Mouse (Mus musculus) layer of hippocampus, adult 2 months (tissue): ENCODE measurements around the gene Dexi. TPM values are rescaled to one million over a fixed set of nuclear protein-coding genes. Genes with fewer than 3 reads are reported as not detected.

Experiments
- DNase-seq, 2 experiments: peaks; one replicate each; pipeline ENCODE4 v3.0.0; 2022; ENCODE audit warnings: low spot score in 2 of 2
- H3K27ac ChIP-seq: fragments of 200-600 bp; 2 replicates; pipeline ENCODE4 v1.8.1; 2022
- H3K4me3 ChIP-seq: fragments of 200-600 bp; 2 replicates; pipeline ENCODE4 v1.8.1; 2022; ENCODE audit warnings: mild to moderate bottlenecking
- CTCF ChIP-seq: fragments of 200-600 bp; conservative IDR thresholded peaks from 2 replicates; pipeline ENCODE4 v1.8.1; 2022; ENCODE audit warnings: antibody characterized with exemption, mild to moderate bottlenecking, moderate library complexity
- total RNA-seq, 2 experiments: library from RNA; stranded (reverse); gene quantifications; 2 replicates each; pipeline ENCODE4 v1.2.3; 2021

Gene Dexi
- total RNA-seq, 2 experiments from 2014 or later: 61.8 to 63.1 TPM

- H3K27ac ChIP-seq: no peak overlapping the region
- TF ChIP-seq CTCF: no peak
- no peak overlapping the region for H3K4me3 ChIP-seq
- DNase-seq: no peak
These were observed 32.2 kb downstream of the Dexi start for GRCm38 (mm10) chr16:10510477-10511133.

GRCm38 (mm10) chr16:10508691-10509090 lies 34.2 kb downstream of the Dexi start:
- no peak overlapping the region for H3K4me3 ChIP-seq
- TF ChIP-seq CTCF: no peak
- H3K27ac ChIP-seq: no peak overlapping the region
- no peak for DNase-seq

GRCm38 (mm10) chr16:10507445-10507844 lies 35.4 kb downstream of the Dexi start:
- Histone ChIP-seq H3K4me3 (no peak overlapping the region), H3K27ac (no peak overlapping the region)
- DNase-seq: no peak
- TF ChIP-seq CTCF: no peak

- no peak for DNase-seq
- H3K27ac ChIP-seq: no peak overlapping the region
- no peak overlapping the region for H3K4me3 ChIP-seq
- no peak for TF ChIP-seq CTCF
These were observed 39.8 kb downstream of the Dexi start for GRCm38 (mm10) chr16:10503058-10503457.

GRCm38 (mm10) chr16:10501865-10502264 lies 41.0 kb downstream of the Dexi start:
- H3K4me3 ChIP-seq: no peak overlapping the region
- H3K27ac ChIP-seq: no peak overlapping the region
- no peak for TF ChIP-seq CTCF
- DNase-seq: no peak

GRCm38 (mm10) chr16:10499122-10499521 lies 43.7 kb downstream of the Dexi start:
- TF ChIP-seq CTCF: no peak
- Histone ChIP-seq H3K27ac (no peak overlapping the region), H3K4me3 (no peak overlapping the region)
- DNase-seq: no peak

GRCm38 (mm10) chr16:10498096-10498602 lies 44.7 kb downstream of the Dexi start:
- no peak overlapping the region for H3K27ac ChIP-seq
- TF ChIP-seq CTCF: no peak
- DNase-seq: no peak
- H3K4me3 ChIP-seq: no peak overlapping the region

GRCm38 (mm10) chr16:10495824-10496298 lies 47.0 kb downstream of the Dexi start:
- no peak for TF ChIP-seq CTCF
- no peak overlapping the region for H3K4me3 ChIP-seq
- no peak overlapping the region for H3K27ac ChIP-seq
- DNase-seq: no peak

GRCm38 (mm10) chr16:10492587-10492986 lies 50.3 kb downstream of the Dexi start:
- DNase-seq: no peak
- no peak overlapping the region for H3K4me3 ChIP-seq
- TF ChIP-seq CTCF: no peak
- H3K27ac ChIP-seq: no peak overlapping the region

- DNase-seq: no peak
- no peak for TF ChIP-seq CTCF
- Histone ChIP-seq H3K4me3 (no peak overlapping the region), H3K27ac (no peak overlapping the region)
These were observed 51.1 kb downstream of the Dexi start for GRCm38 (mm10) chr16:10491716-10492115.

- Histone ChIP-seq H3K4me3 (no peak overlapping the region), H3K27ac (no peak overlapping the region)
- no peak for TF ChIP-seq CTCF
- no peak for DNase-seq
These were observed 52.2 kb downstream of the Dexi start for GRCm38 (mm10) chr16:10490503-10491150.

- Histone ChIP-seq H3K4me3 (peak overlapping the region; percentile 17; the same call in 1 of the 2 replicates), H3K27ac (no peak overlapping the region)
- no peak for DNase-seq
- TF ChIP-seq CTCF: no peak
These were observed 52.9 kb downstream of the Dexi start for GRCm38 (mm10) chr16:10489904-10490457.

GRCm38 (mm10) chr16:10489483-10489882 lies 53.4 kb downstream of the Dexi start:
- TF ChIP-seq CTCF: no peak
- no peak for DNase-seq
- Histone ChIP-seq H3K4me3 (peak overlapping the region; percentile 17; the same call in 1 of the 2 replicates), H3K27ac (no peak overlapping the region)
